Mouse (Mus musculus) intestine, postnatal 0 days (tissue): Measurements from ENCODE around the gene Helb. TPM values are rescaled to one million over a fixed set of nuclear protein-coding genes. Genes with fewer than 3 reads are reported as not detected.
A peak's percentile ranks its signal among the peaks of the same experiment; 100 is the strongest.

Experiments used
- ATAC-seq: fragments of 200-750 bp; cut with Nextera tagmentation; 2 replicates; pipeline ENCODE4 v1.8.0; 2017; ENCODE audit warnings: mild to moderate bottlenecking, moderate TSS enrichment, moderate library complexity
- H3K27ac ChIP-seq: fragments of 300-500 bp; sonication (generic); 2 replicates; pipeline ENCODE4 v1.5.1; 2014; ENCODE audit warnings: mild to moderate bottlenecking, low read depth, low read length, moderate library complexity
- H3K27me3 ChIP-seq: fragments of 300-500 bp; sonication (generic); replicated peaks from 2 replicates; pipeline ENCODE4 v1.6.1; 2014; ENCODE audit warnings: low read length, mixed read lengths; ENCODE audit not compliant: control insufficient read depth, insufficient read depth
- H3K36me3 ChIP-seq: fragments of 300-500 bp; sonication (generic); 2 replicates; pipeline ENCODE4 v1.6.1; 2014; ENCODE audit warnings: mild to moderate bottlenecking, moderate library complexity; ENCODE audit not compliant: control insufficient read depth, insufficient read depth
- H3K4me1 ChIP-seq: fragments of 300-500 bp; sonication (generic); replicated peaks from 2 replicates; pipeline ENCODE4 v1.6.1; 2014; ENCODE audit warnings: antibody characterized with exemption, low read length, mixed read lengths; ENCODE audit not compliant: control insufficient read depth, insufficient read depth
- H3K4me2 ChIP-seq: fragments of 300-500 bp; sonication (generic); replicated peaks from 2 replicates; pipeline ENCODE4 v1.6.1; 2014; ENCODE audit warnings: low read depth, mild to moderate bottlenecking, moderate library complexity
- H3K4me3 ChIP-seq: fragments of 300-500 bp; sonication (generic); 2 replicates; pipeline ENCODE4 v1.5.1; 2014; ENCODE audit warnings: low read depth, low read length
- H3K9ac ChIP-seq: fragments of 300-500 bp; sonication (generic); 2 replicates; pipeline ENCODE4 v1.6.1; 2014; ENCODE audit warnings: mild to moderate bottlenecking, low read depth, low read length
- H3K9me3 ChIP-seq: fragments of 300-500 bp; sonication (generic); 2 replicates; pipeline ENCODE4 v1.6.1; 2016; ENCODE audit warnings: mixed run types; ENCODE audit not compliant: control insufficient read depth
- CTCF ChIP-seq: sonication (generic); IDR thresholded peaks from 2 replicates; pipeline ENCODE4 v1.5.1; 2016; ENCODE audit warnings: low read depth, mild to moderate bottlenecking, control low read depth, antibody characterized with exemption, moderate library complexity
- WGBS: fragments of 180-500 bp; shearing (Covaris S2); extraction: QIAGEN DNeasy Blood & Tissue Kit; methylation state at CpG from one replicate; pipeline ENCODE4 v1.1.7; 2014; 5-methylcytosine and 5-hydroxymethylcytosine counted together
- polyA plus RNA-seq: library from polyadenylated mRNA; unstranded; fragments of >200 nt; fragmentation: Nextera tagmentation; extraction: Ambion mirVana; gene quantifications from 2 replicates; pipeline ENCODE4 v1.2.1, GENCODE M21; 2015

Gene Helb
- polyA plus RNA-seq, 1 experiment from 2014 or later = 2.3 TPM

GRCm38 (mm10) chr10:120097564-120097963 lies 15.2 kb downstream of the Helb start:
- no peak overlapping the region for H3K4me3 ChIP-seq
- WGBS = 84% methylated on average over 5 of the region's 5 CpGs
- H3K27me3 ChIP-seq = no peaks in the 10 kb centered on the region
- H3K36me3 ChIP-seq = peaks cover 28% of the 10 kb centered on the region; the same call in 1 of the 2 replicates
- no peaks in the 10 kb centered on the region for H3K9me3 ChIP-seq
- H3K4me1 ChIP-seq = no peaks in the 10 kb centered on the region
- ATAC-seq = no peak
- TF ChIP-seq CTCF = no peak
- no peak overlapping the region for H3K9ac ChIP-seq
- no peak overlapping the region for H3K4me2 ChIP-seq
- no peak overlapping the region for H3K27ac ChIP-seq

DNA sequence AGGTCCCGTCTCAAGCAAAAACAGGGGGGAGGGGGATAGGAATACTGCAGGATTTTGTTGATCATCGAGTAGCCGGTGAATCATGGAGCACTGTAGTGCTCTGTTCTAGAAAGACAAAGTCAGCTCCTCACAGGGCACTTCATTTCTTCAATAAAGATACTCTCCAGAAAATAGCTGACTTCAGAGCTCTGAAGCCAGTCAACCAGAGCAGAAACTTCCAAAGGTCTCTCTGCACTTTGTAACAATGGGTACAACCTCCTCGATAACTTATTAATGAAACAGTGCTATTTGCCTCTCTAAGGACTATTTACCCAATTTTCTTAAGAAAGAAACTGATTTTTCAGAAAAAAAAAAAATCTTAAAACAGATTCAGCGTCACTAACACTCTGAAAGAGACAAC lies 17.1 kb downstream of the Helb start:
- WGBS = 93% methylated on average over 5 of the region's 5 CpGs
- Histone ChIP-seq H3K27ac (no peak overlapping the region), H3K4me3 (no peak overlapping the region), H3K4me1 (no peaks in the 10 kb centered on the region), H3K27me3 (no peaks in the 10 kb centered on the region), H3K36me3 (peaks cover 31% of the 10 kb centered on the region; the same call in 1 of the 2 replicates), H3K9ac (no peak overlapping the region), H3K4me2 (no peak overlapping the region), H3K9me3 (no peaks in the 10 kb centered on the region)
- no peak for ATAC-seq
- no peak for TF ChIP-seq CTCF

- H3K4me3 ChIP-seq = no peak overlapping the region
Observed at GRCm38 (mm10) chr10:120095136-120095535, 17.7 kb downstream of the Helb start.

DNA sequence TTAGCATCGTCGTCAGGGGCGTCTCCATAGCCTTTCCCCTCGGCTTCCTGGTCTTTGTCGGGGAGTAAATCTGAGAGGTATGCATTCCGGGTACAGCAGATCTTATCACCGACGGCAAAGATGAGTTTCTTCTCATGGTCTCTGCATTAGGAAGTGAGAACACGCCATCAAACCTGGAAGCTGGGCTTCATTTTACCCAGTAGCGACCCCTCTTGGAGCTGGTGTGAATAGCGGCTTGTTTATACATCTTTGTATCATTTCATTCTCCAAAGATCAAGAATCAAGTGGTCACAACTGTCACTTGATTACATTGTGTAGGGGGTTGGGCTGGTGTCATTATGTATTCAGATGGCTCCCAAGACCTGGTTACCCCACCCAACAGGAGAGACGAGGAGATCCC lies 20.2 kb downstream of the Helb start:
- Histone ChIP-seq H3K36me3 (peaks cover 32% of the 10 kb centered on the region), H3K4me1 (no peaks in the 10 kb centered on the region), H3K27ac (no peak overlapping the region), H3K9ac (no peak overlapping the region), H3K4me2 (no peak overlapping the region), H3K27me3 (no peaks in the 10 kb centered on the region), H3K9me3 (no peaks in the 10 kb centered on the region), H3K4me3 (no peak overlapping the region)
- WGBS = 88% methylated on average over 12 of the region's 12 CpGs
- no peak for ATAC-seq
- peak; percentile 17; the same call in 1 of the 2 replicates for TF ChIP-seq CTCF

More at GRCm38 (mm10) chr10:120095136-120095535, 17.7 kb downstream of the Helb start:
- no peak for ATAC-seq
- WGBS = 76% methylated on average over 9 of the region's 9 CpGs
- Histone ChIP-seq H3K27me3 (no peaks in the 10 kb centered on the region), H3K9me3 (no peaks in the 10 kb centered on the region), H3K27ac (no peak overlapping the region), H3K36me3 (peaks cover 30% of the 10 kb centered on the region; the same call in 1 of the 2 replicates), H3K4me2 (no peak overlapping the region), H3K9ac (no peak overlapping the region), H3K4me1 (no peaks in the 10 kb centered on the region)
- no peak for TF ChIP-seq CTCF

GRCm38 (mm10) chr10:120077850-120078249 lies 34.9 kb downstream of the Helb start:
- Histone ChIP-seq H3K4me3 (no peak overlapping the region), H3K9ac (no peak overlapping the region), H3K9me3 (no peaks in the 10 kb centered on the region), H3K36me3 (no peaks in the 10 kb centered on the region), H3K27me3 (no peaks in the 10 kb centered on the region), H3K4me2 (no peak overlapping the region), H3K27ac (no peak overlapping the region), H3K4me1 (no peaks in the 10 kb centered on the region)
- 80% methylated on average over 3 of the region's 3 CpGs for WGBS
- no peak for ATAC-seq
- 0 out of 2 replicates have a peak, but pooled peaks have one; percentile 13 for TF ChIP-seq CTCF

DNA sequence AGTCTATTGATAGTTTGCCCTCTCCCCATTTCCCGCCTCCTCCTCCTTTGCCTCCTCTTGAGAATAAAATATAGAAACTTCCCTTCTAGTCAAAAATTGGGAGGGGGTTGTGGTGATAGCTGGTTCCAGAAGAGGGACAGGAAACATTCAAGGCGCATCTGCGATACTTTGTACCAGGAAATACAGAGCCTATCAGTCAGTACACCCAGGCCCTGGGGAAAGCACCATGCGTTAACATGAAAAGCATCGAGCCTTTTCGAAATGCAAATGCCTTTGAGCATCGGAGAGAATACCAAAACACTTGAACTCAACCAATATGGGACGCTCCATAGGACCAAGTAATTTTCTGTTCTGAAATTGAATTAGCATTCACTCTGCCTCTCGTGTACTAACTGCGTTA lies 46.5 kb downstream of the Helb start:
- no peak overlapping the region for H3K4me2 ChIP-seq
- H3K9ac ChIP-seq = no peak overlapping the region
- no peak for ATAC-seq
- no peak for TF ChIP-seq CTCF
- H3K9me3 ChIP-seq = no peaks in the 10 kb centered on the region
- no peaks in the 10 kb centered on the region for H3K36me3 ChIP-seq
- H3K4me1 ChIP-seq = no peaks in the 10 kb centered on the region
- H3K27ac ChIP-seq = no peak overlapping the region
- H3K4me3 ChIP-seq = no peak overlapping the region
- no peaks in the 10 kb centered on the region for H3K27me3 ChIP-seq
- 96% methylated on average over 10 of the region's 10 CpGs for WGBS

GRCm38 (mm10) chr10:120064424-120064823 lies 48.4 kb downstream of the Helb start:
- TF ChIP-seq CTCF = peak; percentile 89
- Histone ChIP-seq H3K4me2 (no peak overlapping the region), H3K4me3 (no peak overlapping the region), H3K4me1 (no peaks in the 10 kb centered on the region), H3K36me3 (no peaks in the 10 kb centered on the region), H3K9ac (no peak overlapping the region), H3K27ac (no peak overlapping the region), H3K27me3 (no peaks in the 10 kb centered on the region), H3K9me3 (no peaks in the 10 kb centered on the region)
- no peak for ATAC-seq
- WGBS = 26% methylated on average over 5 of the region's 5 CpGs
